Mouse (Mus musculus): Measurements from ENCODE around the gene Apol6. TPM values are rescaled to one million over a fixed set of nuclear protein-coding genes. Genes with fewer than 3 reads are reported as not detected.

The Apol6 gene
- polyA plus RNA-seq, 1 experiment, result 0.10 TPM

- Histone ChIP-seq H3K4me3 (ENCODE audit: insufficient read depth, low read length) (no peak overlapping the region), H3K4me1 (ENCODE audit: control insufficient read depth, insufficient read depth, low read length) (no peaks in the 10 kb centered on the region), H3K27ac (ENCODE audit: insufficient read depth, low read length) (no peak overlapping the region)
- TF ChIP-seq CTCF (IDR thresholded peaks at IDR 0.05; ENCODE audit: extremely low read depth, insufficient read depth, low read length) (no peak), POLR2A (IDR thresholded peaks at IDR 0.05; ENCODE audit: extremely low read depth, insufficient read depth, low read length) (no peak)
Measured at GRCm38 (mm10) chr15:77016509-77016908, 28.0 kb upstream of the Apol6 start.

- Histone ChIP-seq H3K4me1 (ENCODE audit: control insufficient read depth, insufficient read depth, low read length) (no peaks in the 10 kb centered on the region), H3K4me3 (ENCODE audit: insufficient read depth, low read length) (no peak overlapping the region), H3K27ac (ENCODE audit: insufficient read depth, low read length) (no peak overlapping the region)
- TF ChIP-seq CTCF (IDR thresholded peaks at IDR 0.05; ENCODE audit: extremely low read depth, insufficient read depth, low read length) (no peak), POLR2A (IDR thresholded peaks at IDR 0.05; ENCODE audit: extremely low read depth, insufficient read depth, low read length) (no peak)
Measured at GRCm38 (mm10) chr15:77017897-77018296, 26.6 kb upstream of the Apol6 start.

GRCm38 (mm10) chr15:77018740-77019340 lies 25.7 kb upstream of the Apol6 start:
- H3K27ac ChIP-seq (ENCODE audit: insufficient read depth, low read length), result no peak overlapping the region
- TF ChIP-seq POLR2A (IDR thresholded peaks at IDR 0.05; ENCODE audit: extremely low read depth, insufficient read depth, low read length) (no peak), CTCF (IDR thresholded peaks at IDR 0.05; ENCODE audit: extremely low read depth, insufficient read depth, low read length) (peak; percentile 66)

GRCm38 (mm10) chr15:77019533-77019932 lies 25.0 kb upstream of the Apol6 start:
- Histone ChIP-seq H3K4me3 (ENCODE audit: insufficient read depth, low read length) (no peak overlapping the region), H3K27ac (ENCODE audit: insufficient read depth, low read length) (no peak overlapping the region), H3K4me1 (ENCODE audit: control insufficient read depth, insufficient read depth, low read length) (no peaks in the 10 kb centered on the region)
- no peak for TF ChIP-seq CTCF (IDR thresholded peaks at IDR 0.05; ENCODE audit: extremely low read depth, insufficient read depth, low read length)
- TF ChIP-seq POLR2A (IDR thresholded peaks at IDR 0.05; ENCODE audit: extremely low read depth, insufficient read depth, low read length), result no peak

More at GRCm38 (mm10) chr15:77018740-77019340, 25.7 kb upstream of the Apol6 start:
- Histone ChIP-seq H3K4me3 (ENCODE audit: insufficient read depth, low read length) (no peak overlapping the region), H3K4me1 (ENCODE audit: control insufficient read depth, insufficient read depth, low read length) (no peaks in the 10 kb centered on the region)

GRCm38 (mm10) chr15:77020136-77020535 lies 24.4 kb upstream of the Apol6 start:
- no peak overlapping the region for H3K27ac ChIP-seq (ENCODE audit: insufficient read depth, low read length)
- no peaks in the 10 kb centered on the region for H3K4me1 ChIP-seq (ENCODE audit: control insufficient read depth, insufficient read depth, low read length)
- H3K4me3 ChIP-seq (ENCODE audit: insufficient read depth, low read length), result no peak overlapping the region
- TF ChIP-seq CTCF (IDR thresholded peaks at IDR 0.05; ENCODE audit: extremely low read depth, insufficient read depth, low read length) (no peak), POLR2A (IDR thresholded peaks at IDR 0.05; ENCODE audit: extremely low read depth, insufficient read depth, low read length) (no peak)

- H3K4me3 ChIP-seq (ENCODE audit: insufficient read depth, low read length), result no peak overlapping the region
- no peak overlapping the region for H3K27ac ChIP-seq (ENCODE audit: insufficient read depth, low read length)
- no peak for TF ChIP-seq CTCF (IDR thresholded peaks at IDR 0.05; ENCODE audit: extremely low read depth, insufficient read depth, low read length)
- no peak for TF ChIP-seq POLR2A (IDR thresholded peaks at IDR 0.05; ENCODE audit: extremely low read depth, insufficient read depth, low read length)
- H3K4me1 ChIP-seq (ENCODE audit: control insufficient read depth, insufficient read depth, low read length), result no peaks in the 10 kb centered on the region
Measured at GRCm38 (mm10) chr15:77021056-77021455, 23.5 kb upstream of the Apol6 start.

GRCm38 (mm10) chr15:77021851-77022250 lies 22.7 kb upstream of the Apol6 start:
- no peaks in the 10 kb centered on the region for H3K4me1 ChIP-seq (ENCODE audit: control insufficient read depth, insufficient read depth, low read length)
- no peak overlapping the region for H3K4me3 ChIP-seq (ENCODE audit: insufficient read depth, low read length)
- H3K27ac ChIP-seq (ENCODE audit: insufficient read depth, low read length), result no peak overlapping the region
- TF ChIP-seq POLR2A (IDR thresholded peaks at IDR 0.05; ENCODE audit: extremely low read depth, insufficient read depth, low read length) (no peak), CTCF (IDR thresholded peaks at IDR 0.05; ENCODE audit: extremely low read depth, insufficient read depth, low read length) (no peak)

- Histone ChIP-seq H3K4me1 (ENCODE audit: control insufficient read depth, insufficient read depth, low read length) (no peaks in the 10 kb centered on the region), H3K4me3 (ENCODE audit: insufficient read depth, low read length) (no peak overlapping the region), H3K27ac (ENCODE audit: insufficient read depth, low read length) (no peak overlapping the region)
- TF ChIP-seq CTCF (IDR thresholded peaks at IDR 0.05; ENCODE audit: extremely low read depth, insufficient read depth, low read length) (no peak), POLR2A (IDR thresholded peaks at IDR 0.05; ENCODE audit: extremely low read depth, insufficient read depth, low read length) (no peak)
Measured at GRCm38 (mm10) chr15:77022401-77022957, 22.1 kb upstream of the Apol6 start.

GRCm38 (mm10) chr15:77025884-77026583 lies 18.5 kb upstream of the Apol6 start:
- Histone ChIP-seq H3K4me1 (ENCODE audit: control insufficient read depth, insufficient read depth, low read length) (no peaks in the 10 kb centered on the region), H3K27ac (ENCODE audit: insufficient read depth, low read length) (no peak overlapping the region), H3K4me3 (ENCODE audit: insufficient read depth, low read length) (no peak overlapping the region)
- TF ChIP-seq POLR2A (IDR thresholded peaks at IDR 0.05; ENCODE audit: extremely low read depth, insufficient read depth, low read length), result no peak
- no peak for TF ChIP-seq CTCF (IDR thresholded peaks at IDR 0.05; ENCODE audit: extremely low read depth, insufficient read depth, low read length)

- Histone ChIP-seq H3K4me1 (ENCODE audit: control insufficient read depth, insufficient read depth, low read length) (no peaks in the 10 kb centered on the region), H3K27ac (ENCODE audit: insufficient read depth, low read length) (no peak overlapping the region)
- TF ChIP-seq POLR2A (IDR thresholded peaks at IDR 0.05; ENCODE audit: extremely low read depth, insufficient read depth, low read length) (no peak), CTCF (IDR thresholded peaks at IDR 0.05; ENCODE audit: extremely low read depth, insufficient read depth, low read length) (no peak)
Measured at GRCm38 (mm10) chr15:77027117-77027516, 17.4 kb upstream of the Apol6 start.

More at GRCm38 (mm10) chr15:77027117-77027516, 17.4 kb upstream of the Apol6 start:
- no peak overlapping the region for H3K4me3 ChIP-seq (ENCODE audit: insufficient read depth, low read length)

Measured in cortical plate, adult 2 months (tissue).